Mouse (Mus musculus) telencephalon, adult 2 months (tissue): ENCODE data around the gene Apbb1.
A peak's percentile ranks its signal among the peaks of the same experiment; 100 is the strongest.

Experiments used
- DNase-seq: peaks from one replicate; pipeline ENCODE4 v3.0.0-alpha.2; 2011; ENCODE audit warnings: low read depth, low spot score

The Apbb1 gene

DNA sequence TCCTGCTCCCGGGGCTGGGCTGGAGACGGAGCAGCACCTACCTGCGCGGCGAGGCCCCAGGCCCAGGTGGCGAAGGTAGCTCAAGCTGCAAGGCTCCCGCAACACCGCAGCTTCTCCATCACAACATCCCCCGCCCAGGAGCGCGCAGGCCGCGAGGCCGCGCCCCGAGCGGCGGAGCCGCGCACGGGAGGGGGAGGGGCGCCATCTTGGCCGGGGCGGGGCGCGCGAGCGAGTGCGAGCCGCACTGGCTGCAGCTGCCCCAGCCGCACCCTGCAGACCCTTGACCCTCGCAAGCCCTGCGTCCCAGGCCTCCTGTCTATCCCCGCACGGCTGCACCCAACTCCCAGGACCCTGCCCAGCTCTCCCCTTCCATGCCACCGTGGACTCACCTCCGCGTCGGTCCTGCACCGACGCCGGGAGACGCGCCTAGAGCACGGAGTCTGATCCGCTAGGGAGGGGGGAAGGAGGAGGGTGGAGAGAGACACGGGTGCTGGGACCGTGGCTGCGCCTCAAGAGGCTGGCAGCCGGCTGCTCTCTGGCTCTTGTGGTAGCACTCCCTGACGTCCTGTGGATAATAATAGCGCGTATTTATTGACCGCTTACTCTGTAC lies at the start of gene Apbb1:
Apbb1 (minus strand) TSS at position 560 of the 610 bp plus-strand sequence.
- no peak for DNase-seq

DNA sequence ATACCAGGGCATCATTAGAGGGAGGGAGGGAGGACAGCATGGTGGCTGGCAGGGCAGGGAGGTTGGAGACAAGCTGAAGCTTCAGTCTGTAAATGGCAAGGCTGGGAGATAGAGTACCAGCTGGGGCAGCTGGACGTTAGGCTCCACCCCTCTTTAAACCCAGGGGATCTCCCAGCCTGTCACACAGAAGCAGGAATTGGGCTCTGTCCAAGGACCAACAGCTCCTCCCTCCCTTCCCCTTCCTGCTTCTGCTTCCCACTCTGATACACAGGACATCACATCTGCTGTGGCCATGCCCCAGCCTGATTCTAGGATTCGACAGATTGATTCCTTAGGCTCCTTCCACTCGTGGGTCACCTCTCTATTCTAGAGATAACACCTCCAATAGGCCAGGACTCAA lies 47.2 kb upstream of the Apbb1 start:
- peak; percentile 72 for DNase-seq

DNA sequence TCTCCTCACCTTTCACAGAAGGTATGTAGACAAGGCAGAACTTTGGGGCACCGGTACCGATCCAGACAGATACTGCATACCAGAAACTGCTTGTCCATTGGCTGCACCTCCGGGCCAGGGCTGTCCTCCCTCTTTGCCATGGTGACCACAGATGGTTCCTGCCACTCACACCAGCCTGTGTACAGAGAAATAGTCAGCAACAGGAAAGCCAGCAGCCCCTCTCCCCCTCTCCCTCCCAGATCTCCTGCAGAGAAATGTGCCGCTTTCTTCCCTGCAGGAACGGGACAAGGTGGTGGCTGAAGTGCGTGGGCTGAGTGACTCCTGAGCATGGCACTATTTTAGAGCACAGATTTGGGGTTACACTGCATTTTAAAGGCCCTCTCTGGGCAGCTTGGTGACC lies 43.9 kb upstream of the Apbb1 start:
- DNase-seq: no peak

DNA sequence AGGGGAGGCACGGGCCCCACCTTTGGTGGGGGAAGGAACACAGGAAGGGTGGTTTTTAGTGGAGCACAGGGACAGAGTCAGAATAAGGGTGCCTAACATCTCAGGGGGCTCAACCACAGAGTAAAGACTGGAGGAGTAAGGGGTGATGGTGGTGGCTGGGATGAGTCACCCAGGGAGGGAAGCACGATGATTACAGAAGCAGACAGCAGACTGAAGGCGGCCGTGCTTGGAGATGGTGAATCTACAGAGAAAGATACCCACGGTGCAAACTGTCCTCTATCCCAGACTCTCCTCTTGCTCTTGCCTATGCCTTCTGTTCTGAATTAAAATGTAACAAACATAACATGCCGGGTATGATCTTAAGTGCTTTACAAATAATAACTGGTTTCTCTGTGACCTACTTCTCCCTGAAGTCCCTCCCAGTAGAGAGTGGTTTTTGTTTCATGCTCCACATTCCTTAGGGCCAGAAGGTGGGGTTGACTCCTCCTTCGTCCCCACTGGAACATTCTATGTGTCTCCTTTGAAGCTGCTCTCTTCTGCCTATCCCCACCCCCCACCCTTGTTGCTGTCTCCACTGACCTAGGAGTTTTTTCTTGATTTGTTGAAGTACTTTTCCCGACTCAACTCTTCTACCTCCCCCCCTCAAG lies 40.3 kb upstream of the Apbb1 start:
- no peak for DNase-seq

DNA sequence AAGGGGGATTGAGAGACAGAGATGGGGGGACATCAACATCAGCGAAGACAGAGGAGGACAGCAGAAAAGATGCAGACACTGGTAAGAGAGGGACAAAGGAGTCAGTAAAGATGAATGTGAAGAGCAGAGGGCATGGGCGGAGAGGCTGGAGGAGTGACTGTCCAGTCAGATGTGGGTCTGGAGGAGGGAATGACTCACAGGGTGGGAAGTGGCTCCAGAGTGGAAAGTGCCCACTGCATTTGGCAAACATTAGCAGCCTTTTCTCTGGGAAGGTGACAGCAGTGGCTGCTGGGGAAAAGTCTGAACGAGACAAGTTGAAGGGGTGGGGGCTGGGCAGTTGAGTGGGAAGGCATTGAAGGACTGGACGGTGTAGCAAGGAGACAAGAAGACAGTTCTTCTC lies 39.6 kb upstream of the Apbb1 start:
- no peak for DNase-seq

DNA sequence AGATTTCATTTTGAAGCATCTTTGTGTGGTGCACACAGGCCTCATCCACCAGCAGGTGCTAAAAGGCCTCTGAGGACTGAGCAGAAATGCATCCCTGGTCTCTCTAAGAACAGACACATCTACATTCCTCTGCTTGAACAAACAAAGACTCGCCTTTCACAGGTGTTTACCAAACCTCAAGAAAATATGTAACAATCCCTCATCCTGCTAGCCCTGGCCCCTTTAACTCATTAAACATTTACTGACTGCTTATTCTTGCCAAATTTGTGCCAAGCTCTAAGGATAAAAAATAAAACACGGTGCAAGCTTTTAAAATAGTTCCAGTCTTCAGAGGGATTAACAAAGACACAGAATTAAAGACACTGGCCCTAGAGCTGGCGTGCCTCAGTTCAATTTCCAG lies 38.2 kb upstream of the Apbb1 start:
- no peak for DNase-seq

DNA sequence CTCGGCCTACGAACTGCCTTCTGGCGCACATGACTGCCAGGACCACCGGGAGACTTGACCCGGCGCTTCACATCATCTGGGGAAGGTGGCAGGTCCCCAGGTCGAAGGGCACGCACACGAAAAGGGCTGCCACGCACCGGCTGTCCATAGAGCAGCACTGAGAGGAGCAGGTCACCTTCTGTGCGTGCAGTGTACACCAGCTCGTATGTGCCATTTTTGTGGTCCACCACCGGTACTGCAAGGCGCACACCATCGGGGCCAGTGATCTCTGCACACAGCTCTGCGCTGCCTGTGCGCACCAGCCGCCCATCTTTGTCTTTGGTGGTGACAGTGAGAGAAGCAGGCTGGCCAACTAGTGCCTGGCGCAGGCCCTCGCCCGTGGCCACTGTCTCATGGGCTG lies 36.4 kb upstream of the Apbb1 start:
- DNase-seq: no peak

DNA sequence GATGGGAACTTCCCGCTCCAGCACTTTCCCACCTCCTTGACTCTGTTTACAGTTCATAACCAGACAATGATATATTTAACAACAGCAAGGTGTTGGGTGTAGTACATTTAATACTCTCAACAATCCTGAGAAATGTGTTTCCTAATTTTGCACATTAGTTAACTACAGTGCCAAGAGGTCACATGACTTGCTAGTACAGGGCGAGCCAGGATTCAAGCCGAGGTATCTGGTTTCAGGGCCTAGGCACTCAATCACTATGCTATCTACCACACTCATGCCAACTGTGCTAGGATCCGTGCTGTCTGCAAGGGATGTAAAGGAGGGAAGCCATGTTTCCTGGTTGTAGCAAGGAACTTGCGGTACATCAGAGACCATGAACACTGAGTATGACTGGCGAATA lies 35.1 kb upstream of the Apbb1 start:
- no peak for DNase-seq

DNA sequence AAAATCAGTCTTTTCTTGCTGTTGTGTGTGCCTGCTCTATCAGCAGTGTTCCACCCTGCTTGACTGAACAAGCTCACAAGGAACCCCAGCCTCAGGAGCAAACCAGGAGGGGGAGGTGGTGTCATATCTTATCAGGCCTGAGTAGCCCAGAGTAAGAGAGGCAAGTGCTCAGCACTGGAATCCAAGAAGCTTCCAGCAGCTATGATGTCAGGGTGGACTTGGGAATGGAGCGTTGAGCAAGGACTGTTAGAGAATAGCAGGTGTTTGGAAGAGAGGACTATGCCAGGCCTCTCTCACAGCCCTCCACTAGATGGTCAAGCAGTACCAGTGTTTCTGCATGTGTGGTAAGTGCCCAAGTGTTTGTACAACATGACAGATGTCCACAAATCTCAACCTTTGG lies 34.3 kb upstream of the Apbb1 start:
- no peak for DNase-seq

DNA sequence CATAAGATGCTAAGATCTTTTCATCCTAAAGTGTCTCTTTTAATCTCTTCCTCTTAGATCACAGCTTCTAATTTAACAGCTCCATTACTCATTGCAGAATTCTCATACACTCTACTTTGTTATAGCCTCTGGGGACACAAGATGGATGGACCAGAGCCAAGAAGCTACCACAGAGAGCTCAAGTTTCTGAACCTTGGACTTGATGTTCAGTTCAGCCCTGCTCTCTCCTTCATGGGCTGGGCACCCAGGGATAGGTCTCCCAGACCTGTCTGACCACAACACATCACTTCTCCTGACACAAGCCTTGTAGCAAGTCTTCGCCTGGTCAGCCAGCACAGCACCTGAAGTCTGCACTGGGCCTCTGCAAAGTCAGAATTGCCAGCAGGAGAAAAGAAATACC lies 32.9 kb upstream of the Apbb1 start:
- DNase-seq: no peak

DNA sequence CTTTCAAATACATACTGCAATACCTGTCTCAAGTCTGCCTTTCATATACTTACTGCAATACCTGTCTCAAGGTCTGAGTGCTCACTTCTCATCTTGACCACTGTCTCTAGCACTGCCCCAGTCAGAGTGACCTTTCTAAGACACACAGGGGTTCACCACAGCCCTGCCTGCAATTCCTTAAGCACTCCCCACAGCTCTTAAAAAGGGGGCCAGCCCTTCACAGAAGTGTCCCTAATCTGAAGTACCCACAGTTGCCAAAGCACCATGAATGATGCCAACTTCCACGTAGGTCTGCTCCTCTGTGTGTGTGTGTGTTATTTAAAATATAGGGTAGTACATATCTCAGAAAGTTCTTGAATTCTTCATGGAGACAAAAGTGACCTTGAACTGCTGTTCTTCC lies 30.3 kb upstream of the Apbb1 start:
- DNase-seq: no peak

DNA sequence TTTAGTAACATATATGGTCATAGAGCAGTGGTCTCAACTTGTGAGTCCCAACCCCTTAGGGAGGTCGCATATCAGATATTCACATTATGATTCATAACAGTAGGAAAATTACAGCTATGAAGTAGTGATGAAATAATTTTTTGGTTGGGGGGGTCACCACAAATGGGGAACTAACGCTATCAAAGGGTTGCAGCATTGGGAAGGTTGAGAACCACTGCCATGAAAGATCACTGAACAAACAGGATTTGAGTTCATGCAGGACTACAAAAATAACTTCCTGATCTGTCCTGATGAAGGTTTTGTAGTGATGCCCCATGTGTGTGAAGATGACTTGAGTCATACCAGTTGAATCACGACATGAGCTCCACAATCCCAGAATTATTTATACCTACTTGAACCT lies 27.0 kb upstream of the Apbb1 start:
- DNase-seq: no peak

DNA sequence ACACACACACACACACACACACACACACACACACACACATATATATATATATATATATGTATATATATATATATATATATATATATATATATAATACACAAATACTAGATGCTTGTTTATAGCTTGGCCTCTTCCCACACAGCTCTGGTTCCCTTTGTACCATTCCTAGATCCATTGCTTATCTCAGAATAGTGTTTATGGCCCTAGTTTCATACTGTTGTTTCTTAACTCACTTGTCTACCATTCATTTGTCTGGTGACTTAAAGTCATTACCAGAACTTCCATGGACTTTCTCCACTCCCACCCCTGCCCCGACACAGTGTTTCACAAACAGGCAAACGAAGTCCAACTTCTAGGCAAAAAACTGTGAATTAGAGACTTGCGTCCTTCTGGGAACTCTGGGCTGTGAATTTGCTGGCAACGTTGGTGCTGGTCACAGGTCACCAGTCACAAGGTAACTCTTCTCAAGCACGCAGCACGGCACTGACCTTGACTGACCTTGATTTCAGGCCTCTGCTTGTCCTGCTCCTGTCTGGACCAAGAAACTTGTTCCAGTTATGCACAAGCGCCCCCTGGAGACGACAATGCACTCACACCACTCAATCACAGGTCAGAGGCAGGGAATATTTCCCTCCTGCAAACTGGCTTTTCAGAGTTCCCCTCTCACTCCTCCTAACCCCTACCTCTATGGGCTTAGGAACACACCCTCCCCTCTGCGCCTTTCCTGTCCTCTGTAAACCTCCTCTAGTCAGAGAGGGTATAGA lies 21.6 kb upstream of the Apbb1 start:
- no peak for DNase-seq

DNA sequence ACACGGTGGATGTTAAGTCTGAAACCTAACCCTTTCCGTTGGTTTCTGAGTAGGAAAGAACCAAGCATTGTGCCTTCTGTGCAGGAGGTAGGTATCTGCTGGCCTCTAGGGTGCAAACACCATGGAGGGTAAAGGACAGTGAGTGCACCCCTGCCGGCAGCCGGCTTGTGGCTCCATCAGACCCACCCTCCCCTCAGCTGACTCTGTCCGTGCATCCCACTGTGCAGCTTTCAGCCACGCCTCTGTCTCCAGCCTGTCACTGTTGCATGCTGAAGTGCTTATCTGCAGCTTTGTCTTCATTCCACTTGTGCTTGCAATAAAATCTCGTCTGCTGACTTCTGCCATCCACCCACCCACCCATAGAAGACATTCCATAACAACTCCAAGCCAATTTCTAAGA lies 8.6 kb upstream of the Apbb1 start:
- no peak for DNase-seq

DNA sequence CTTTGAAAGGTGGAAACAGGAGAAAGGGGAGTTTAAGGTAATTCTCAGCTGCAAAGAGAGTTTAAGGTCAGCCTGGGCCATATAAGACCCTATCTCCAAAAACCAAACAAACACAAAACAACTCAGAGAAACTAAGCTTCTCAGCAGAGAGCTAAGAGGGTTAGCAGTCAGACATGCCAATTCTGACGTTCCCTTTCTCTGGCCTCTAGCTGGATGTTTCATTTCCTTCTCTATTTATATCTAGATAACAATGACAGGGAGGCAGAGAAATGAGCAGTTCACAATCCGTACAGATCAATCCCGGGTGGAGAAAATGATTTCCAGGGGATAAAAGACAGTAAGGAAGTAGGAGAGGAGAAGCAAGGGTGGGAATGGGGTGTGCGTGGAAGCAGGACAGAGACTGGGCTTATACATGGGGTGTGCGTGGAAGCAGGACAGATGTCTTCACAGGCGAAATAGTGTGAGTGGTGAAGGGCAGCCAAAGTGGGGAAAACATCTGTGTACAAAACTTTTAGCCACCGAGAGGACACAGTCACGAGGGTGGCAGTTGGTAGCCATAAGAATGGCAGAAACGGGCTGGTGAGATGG lies 7.0 kb upstream of the Apbb1 start:
- DNase-seq: no peak

DNA sequence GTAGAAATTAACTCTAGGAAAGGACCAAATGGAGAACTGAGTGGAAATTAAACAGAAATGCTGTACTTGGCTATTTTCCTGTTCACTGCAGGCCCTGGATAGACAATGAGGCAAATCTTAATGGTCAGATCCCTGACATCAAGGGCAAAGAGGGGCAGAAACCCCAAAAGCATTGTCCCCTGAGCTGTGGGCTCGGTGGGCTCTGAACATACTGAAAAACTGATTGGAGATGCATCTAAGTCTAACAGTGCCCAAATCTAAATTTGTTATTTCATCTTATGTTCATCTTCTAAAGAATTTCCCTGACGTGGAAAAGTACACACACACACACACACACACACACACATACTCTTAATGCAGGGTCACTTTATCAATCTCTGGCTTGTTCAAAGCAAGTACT lies 506 bp upstream of the Apbb1 start:
- no peak for DNase-seq

DNA sequence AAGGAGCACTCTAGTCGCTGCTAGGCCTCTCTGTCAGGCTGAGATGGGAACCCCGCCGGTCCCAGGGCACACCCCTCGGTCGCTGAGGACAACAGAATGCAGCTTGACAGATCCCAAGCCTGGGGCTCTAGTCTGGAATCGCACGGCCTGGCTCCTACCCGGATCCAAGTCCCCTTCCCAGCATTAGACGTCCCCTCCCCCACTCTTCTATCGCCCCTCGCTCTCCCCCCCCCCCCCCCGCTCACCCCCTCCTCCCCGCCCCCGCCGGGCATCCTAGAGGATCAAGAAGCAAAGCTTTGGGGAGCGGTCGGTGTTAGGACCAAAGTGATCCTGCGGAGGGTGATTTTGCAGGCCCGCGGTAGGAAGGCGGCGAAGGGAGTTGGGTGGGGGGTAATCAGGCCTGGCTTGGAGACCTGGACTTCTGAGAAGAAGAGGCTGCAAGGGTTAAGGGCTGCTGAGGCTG lies 795 bp downstream of the Apbb1 start:
- DNase-seq: no peak

DNA sequence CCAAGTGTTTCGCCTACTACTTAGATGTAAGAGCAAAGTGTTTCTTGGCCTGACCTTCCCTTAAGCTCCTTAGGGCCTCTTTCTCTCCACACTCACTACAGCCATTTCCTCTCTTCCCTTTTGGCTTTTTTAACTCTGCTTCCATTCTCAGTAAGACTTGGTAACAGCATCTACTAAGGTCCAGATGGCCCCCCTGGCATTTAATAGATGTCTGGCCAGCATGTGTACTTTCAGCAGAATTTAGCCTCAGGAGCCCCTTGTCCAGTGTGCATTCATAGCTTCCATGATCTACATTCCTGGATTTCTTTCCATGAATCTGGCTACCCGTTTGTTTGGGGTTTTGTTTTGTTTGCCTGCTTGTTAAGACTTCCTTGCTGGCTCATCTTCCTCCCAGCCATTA lies 3.0 kb downstream of the Apbb1 start:
- DNase-seq: no peak

DNA sequence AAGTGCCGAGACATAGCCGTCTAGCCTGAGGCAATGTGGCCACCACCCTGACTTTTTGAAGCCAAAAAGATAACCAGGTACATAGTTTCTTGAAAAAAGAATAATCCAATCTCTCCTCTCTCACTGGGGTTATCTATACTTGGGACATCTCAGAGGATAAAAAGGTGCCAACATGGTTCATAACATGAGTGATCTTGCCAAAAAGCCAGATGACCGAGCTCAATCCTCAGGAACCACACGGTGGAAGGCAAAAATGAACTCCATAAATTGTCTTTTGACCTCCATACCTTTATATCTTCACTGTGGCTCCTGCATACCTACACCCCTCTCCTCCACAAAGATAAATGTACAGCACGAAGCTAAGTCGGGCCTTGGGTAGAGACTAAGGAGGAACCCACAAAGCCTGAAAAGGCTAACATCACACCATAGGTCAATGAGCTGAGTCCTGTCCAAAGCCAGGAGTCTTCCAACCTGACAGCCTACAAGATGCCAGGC lies 4.0 kb downstream of the Apbb1 start:
- DNase-seq: no peak

DNA sequence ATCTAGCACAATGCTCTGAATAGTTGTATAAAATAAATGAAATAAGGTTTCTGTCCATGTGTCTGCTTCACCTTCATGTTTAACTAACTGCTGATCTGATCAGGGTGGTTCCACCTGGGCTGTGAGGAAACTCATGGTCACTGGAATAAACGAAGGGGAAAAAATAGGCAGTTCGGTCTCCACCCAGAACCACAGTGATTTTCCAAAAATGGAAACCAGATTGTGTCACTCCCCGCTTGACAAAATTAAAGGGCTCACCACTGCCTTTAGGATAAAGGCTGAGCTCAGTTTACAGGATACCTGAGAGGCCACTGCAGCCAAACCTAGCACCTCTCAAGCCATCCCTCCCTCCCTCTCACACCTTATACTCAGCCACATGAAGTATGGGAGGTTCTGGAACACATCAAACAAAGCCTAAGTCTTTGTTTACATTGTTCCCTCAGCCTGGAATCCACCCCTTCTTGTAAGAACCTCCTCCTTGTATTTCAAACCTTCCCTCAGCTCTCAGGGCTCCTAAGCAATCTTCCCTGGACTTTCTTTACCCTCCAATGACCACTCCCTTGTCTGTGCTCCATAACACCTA lies 5.2 kb downstream of the Apbb1 start:
- DNase-seq: no peak

DNA sequence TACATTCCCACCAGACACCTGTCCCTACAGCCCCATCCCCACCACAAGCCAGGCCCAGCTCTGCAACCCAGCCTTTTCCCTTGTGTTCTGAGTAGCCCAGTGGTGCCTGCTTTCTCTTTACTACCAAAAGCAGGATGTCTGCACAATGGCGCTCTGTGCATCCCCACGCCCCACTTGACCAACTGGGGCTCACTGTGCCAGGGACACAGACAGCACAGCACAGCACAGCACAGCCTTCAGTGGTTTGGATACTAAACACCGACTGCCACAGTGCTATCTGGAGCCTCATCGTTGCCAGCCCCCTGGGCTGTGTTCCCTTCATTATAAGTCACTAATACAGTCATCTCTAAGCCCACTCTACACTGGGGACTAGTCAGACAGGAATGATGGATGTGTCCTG lies 6.9 kb downstream of the Apbb1 start:
- no peak for DNase-seq

DNA sequence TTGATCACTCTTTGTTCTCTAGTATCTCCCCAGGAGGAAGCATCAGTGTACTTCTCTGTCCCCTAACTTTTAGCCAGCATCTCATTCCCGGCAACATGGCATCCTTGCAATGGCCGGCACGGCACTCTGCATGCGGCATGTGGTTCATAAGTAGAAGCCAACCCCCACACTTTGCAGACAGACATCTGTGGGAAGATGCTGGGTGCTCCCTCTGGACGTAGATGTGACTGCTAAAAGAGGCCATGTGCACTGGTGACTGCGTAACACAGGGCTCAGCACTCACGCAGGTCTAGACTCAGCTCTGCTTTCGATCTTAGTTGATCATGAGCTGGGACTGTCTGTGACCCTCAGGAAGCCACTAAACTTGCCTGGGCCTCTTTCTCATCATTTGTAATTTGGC lies 8.5 kb downstream of the Apbb1 start:
- no peak for DNase-seq
